Mouse (Mus musculus) MEL (cell line): ENCODE measurements around the gene Slc41a1.

Experiments used
- EP300 ChIP-seq, 2 experiments: IDR thresholded peaks; 2 replicates each; pipeline ENCODE4 v1.6.1; 2011; ENCODE audit warnings: improper control_type of control experiment in 2 of 2, low read length in 2 of 2, low read depth in 1 of 2, mild to moderate bottlenecking in 1 of 2
- GATA1 ChIP-seq: IDR thresholded peaks from 2 replicates; pipeline ENCODE4 v1.6.1; 2011; ENCODE audit warnings: low read depth, low read length, improper control_type of control experiment
- POLR2A ChIP-seq, 2 experiments: IDR thresholded peaks; 2 replicates each; pipeline ENCODE4 v1.6.1; 2011 to 2012; ENCODE audit warnings: low read length in 2 of 2, mild to moderate bottlenecking in 2 of 2, control low read depth in 1 of 2, improper control_type of control experiment in 1 of 2, low read depth in 1 of 2, moderate library complexity in 1 of 2; ENCODE audit not compliant: control insufficient read depth in 1 of 2, insufficient read depth in 1 of 2, poor library complexity in 1 of 2
- TCF12 ChIP-seq: IDR thresholded peaks from 2 replicates; pipeline ENCODE4 v1.6.1; 2014; ENCODE audit warnings: low read depth, mild to moderate bottlenecking, inconsistent platforms, low read length, improper control_type of control experiment, moderate library complexity

- no peak for TF ChIP-seq GATA1
- no peak for TF ChIP-seq TCF12
- TF ChIP-seq POLR2A (IDR thresholded peaks at IDR 0.05; ENCODE audit: control insufficient read depth in 1 of 2, insufficient read depth in 1 of 2, low read depth in 1 of 2, low read length in 2 of 2, poor library complexity in 1 of 2) = no peak
- TF ChIP-seq EP300 (IDR thresholded peaks at IDR 0.05; ENCODE audit: low read depth in 1 of 2, low read length in 2 of 2) = no peak
Observed at GRCm38 (mm10) chr1:131816886-131817285, 10.4 kb upstream of the Slc41a1 start.
